Mouse (Mus musculus): ENCODE data around the gene Klra3. TPM values are rescaled to one million over a fixed set of nuclear protein-coding genes. Genes with fewer than 3 reads are reported as not detected.
"Not testable (repeated sequence)": the region's sequence is repeated elsewhere in the genome, so short reads cannot be mapped to it uniquely, and the experiment has no call there.

Klra3 gene
- total RNA-seq (2022), result not detected

- DNase-seq (ENCODE audit: low spot score in 2 of 2), result no peak
These were observed at the start of gene Klra3 for GRCm38 (mm10) chr6:130337411-130337810. Gene Klra3, minus strand, starts transcription at chr6:130337574.

GRCm38 (mm10) chr6:130386750-130387149 lies 49.4 kb upstream of the Klra3 start, which contains the start of gene Klra1:
Gene Klra1, minus strand, starts transcription at chr6:130386874.
- DNase-seq (ENCODE audit: low spot score in 2 of 2), result no peak

- DNase-seq (ENCODE audit: low spot score in 2 of 2), result no peak
These were observed 48.4 kb upstream of the Klra3 start for GRCm38 (mm10) chr6:130385803-130386202.

- no peak for DNase-seq (ENCODE audit: low spot score in 2 of 2)
These were observed 45.0 kb upstream of the Klra3 start for GRCm38 (mm10) chr6:130382375-130382774.

GRCm38 (mm10) chr6:130345381-130345780 lies 8.0 kb upstream of the Klra3 start:
- DNase-seq (ENCODE audit: low spot score in 2 of 2), result not testable (repeated sequence)

GRCm38 (mm10) chr6:130341973-130342372 lies 4.6 kb upstream of the Klra3 start:
- DNase-seq (ENCODE audit: low spot score in 2 of 2), result not testable (repeated sequence)

GRCm38 (mm10) chr6:130287984-130288649 lies 49.3 kb downstream of the Klra3 start:
- no peak for DNase-seq (ENCODE audit: low spot score in 2 of 2)

- DNase-seq (ENCODE audit: low spot score in 2 of 2), result not testable (repeated sequence)
These were observed 55.5 kb downstream of the Klra3 start, which contains the start of gene Klra10 for GRCm38 (mm10) chr6:130281828-130282227. Gene Klra10, minus strand, starts transcription at chr6:130281928.

Other genes with a start within 250 kb of the Klra3 start
- under 1 TPM in 1 of 4 experiments, not detected in 3; 0.25 TPM for gene Klra8, start 207.7 kb downstream of the Klra3 start, total RNA-seq (2022)
- gene Klra9, start 144.5 kb downstream of the Klra3 start, total RNA-seq (2022), result under 1 TPM; 0.29 to 0.45 (median 0.29) TPM
- not detected for gene Klra7, start 104.3 kb downstream of the Klra3 start, total RNA-seq (2022)
- not detected for gene Klra10, start 55.6 kb downstream of the Klra3 start, total RNA-seq (2022)
- not detected for gene Klra1, start 49.3 kb upstream of the Klra3 start, total RNA-seq (2022)